Mouse (Mus musculus) adrenal gland, postnatal 14 days (tissue): Measurements from ENCODE around the gene Fbxw15. TPM values are rescaled to one million over a fixed set of nuclear protein-coding genes. Genes with fewer than 3 reads are reported as not detected.
"Not testable (repeated sequence)": the region's sequence is repeated elsewhere in the genome, so short reads cannot be mapped to it uniquely, and the experiment has no call there.

Source experiments
- DNase-seq: peaks from one replicate; pipeline ENCODE4 v3.0.0; 2021; ENCODE audit warnings: mixed read lengths
- long read RNA-seq, 2 experiments: library from polyadenylated mRNA; stranded (forward); transcript quantifications; one replicate each; pipeline ENCODE4 v2.0.0; 2021
- total RNA-seq: library from RNA; stranded (reverse); gene quantifications from 2 replicates; pipeline ENCODE4 v1.2.3, GENCODE M21; 2021

The Fbxw15 gene
- total RNA-seq = not detected in 2 replicates
- long read RNA-seq, experiment 1 = 0 reads
- long read RNA-seq, experiment 2 = 0 reads

GRCm38 (mm10) chr9:109568162-109568561 lies at the start of gene Fbxw15:
Gene Fbxw15, minus strand, starts transcription at chr9:109568262.
- DNase-seq = not testable (repeated sequence)

DNA sequence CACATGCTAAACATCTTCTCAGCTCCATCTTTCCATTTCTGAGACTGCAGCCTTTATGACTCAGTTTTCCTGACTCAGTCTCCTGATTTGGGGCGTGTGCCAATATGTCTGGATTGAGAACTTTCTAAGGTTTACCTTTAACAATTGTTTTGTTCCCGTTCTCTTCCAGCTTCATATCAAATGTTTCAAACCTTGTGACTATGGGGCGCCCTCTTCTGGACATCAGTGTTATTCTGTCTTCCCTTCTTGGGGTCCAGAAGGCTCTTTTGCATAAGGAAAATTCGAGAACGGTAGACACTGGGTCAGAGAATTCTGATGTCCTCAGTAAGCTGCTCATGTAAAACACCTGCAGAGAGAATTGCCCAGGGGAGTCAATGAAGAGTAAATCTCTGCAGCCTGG lies 38.8 kb upstream of the Fbxw15 start:
- peak; percentile 74 for DNase-seq

DNA sequence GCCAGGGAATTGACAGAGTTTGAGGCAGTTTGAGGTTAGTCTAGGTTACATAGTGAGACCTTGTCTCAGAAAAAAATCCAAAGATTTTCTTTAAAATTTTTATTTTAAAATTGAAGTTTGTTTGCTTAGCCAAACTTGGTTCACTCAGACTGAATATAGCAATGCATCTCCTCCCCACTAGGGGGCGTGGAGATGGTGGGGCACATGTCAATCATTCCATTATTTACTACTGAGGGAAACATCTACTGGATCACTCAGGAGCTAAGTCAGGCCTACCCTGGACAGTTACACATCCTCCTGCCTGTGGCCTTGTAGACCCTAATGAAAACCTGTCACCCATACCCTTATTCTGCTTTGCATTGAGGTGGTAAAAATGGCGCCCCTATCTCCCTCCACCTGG lies 34.1 kb upstream of the Fbxw15 start:
- DNase-seq = peak; percentile 10

DNA sequence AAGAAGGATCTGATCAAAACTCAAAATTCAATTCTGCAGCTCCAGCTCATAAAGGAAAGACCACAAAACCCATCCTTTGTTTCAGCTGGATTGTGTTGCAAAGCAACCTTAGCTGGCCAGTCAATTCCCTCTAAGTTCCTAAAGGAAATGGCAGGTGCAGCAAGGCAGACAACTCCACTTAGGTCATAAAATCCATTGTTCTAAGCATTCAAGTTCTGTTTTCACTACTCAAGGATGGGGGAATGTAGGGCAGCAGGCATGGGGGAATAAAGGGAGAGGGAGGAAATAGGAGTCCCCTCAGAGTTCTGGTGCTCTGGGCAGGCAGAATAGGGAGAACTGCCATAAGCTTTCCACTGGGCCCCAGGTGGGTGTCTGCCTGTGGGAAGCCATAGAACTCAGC lies 29.2 kb upstream of the Fbxw15 start:
- no peak for DNase-seq

GRCm38 (mm10) chr9:109594866-109595265 lies 26.8 kb upstream of the Fbxw15 start:
- no peak for DNase-seq

DNA sequence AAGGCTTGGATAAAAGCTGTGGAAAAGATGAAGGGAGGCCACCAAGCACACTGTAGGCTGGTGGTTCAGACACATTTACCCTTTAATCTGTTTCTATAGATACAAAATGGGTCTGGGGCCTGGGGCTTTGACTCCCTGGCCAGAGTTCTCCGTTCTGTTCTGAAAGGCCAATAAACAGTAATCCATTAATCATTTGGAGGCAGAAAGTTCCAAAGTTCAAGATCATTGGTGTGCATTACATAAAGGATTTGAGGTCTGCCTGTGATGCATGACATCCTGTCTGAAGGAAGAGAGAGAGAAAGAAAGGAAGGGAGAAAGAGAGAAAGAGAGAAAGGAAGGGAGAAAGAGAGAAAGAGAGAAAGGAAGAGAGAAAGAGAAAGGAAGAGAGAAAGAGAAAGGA lies 2.5 kb downstream of the Fbxw15 start:
- no peak for DNase-seq

DNA sequence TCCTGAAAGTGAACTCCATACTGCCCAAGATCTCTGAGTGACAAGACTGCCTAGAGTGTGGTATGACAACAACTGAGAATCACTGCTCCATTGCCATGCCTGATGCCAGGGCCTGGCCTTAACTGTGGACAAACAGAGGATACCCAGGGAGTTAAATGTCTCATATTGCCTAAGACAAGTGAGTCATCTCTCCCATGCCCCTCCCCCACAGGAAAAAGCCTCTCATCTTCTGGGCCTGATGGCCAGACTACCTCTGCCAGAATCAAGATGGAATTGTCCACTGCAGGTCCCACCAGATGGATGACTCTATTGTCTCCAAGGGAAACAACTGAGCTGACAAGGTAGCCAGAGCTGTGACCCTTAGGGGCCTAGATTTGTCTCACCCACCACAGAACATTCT lies 6.0 kb downstream of the Fbxw15 start:
- peak; percentile 61 for DNase-seq

GRCm38 (mm10) chr9:109552483-109552882 lies 15.6 kb downstream of the Fbxw15 start:
- no peak for DNase-seq

- DNase-seq = not testable (repeated sequence)
Observed at GRCm38 (mm10) chr9:109549666-109550065, 18.4 kb downstream of the Fbxw15 start.

DNA sequence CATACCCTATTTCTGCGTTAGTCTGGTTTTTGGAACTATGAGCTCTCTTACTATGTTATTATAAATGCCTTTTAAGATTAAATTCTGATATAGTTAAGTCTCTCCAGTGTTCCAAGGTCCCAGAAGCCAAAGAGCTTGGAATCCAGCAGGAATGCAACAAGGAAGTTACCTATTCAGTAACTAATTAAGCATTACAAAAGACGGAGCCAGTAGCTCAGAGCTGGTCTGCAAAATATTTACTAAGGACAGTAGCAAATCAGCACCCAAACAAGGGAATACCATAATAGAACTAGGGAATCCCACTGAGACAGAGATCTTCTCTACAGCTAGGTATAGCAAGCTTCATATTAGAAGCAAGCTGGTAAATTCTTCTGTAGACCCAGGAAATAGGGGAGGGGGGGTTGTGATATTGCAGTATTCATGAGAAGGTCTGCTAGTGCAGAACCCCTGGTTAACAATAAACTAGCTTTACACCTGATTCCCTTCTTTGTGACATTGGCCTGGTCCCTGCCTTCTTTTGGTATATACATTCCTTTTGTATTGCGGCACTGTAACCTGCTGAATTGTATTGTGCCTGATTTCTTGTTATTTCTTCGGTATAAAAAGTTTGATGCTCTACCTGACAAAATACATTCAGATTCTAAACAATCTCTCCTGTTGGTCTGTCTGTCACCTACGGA lies 44.5 kb downstream of the Fbxw15 start:
- DNase-seq = no peak

Other genes with a start within 250 kb of the Fbxw15 start
- not detected in 2 replicates for gene Fbxw28, start 228.6 kb downstream of the Fbxw15 start, total RNA-seq
- not detected in 2 replicates for gene Fbxw22, start 164.0 kb downstream of the Fbxw15 start, total RNA-seq
- not detected in 2 replicates for gene Fbxw16, start 119.1 kb downstream of the Fbxw15 start, total RNA-seq
- gene Fbxw19, start 72.4 kb downstream of the Fbxw15 start, total RNA-seq = not detected in 2 replicates
- gene Fbxw24, start 57.8 kb upstream of the Fbxw15 start, total RNA-seq = not detected in 2 replicates
- not detected in 2 replicates for gene Fbxw25, start 96.4 kb upstream of the Fbxw15 start, total RNA-seq
- gene Fbxw18, start 134.4 kb upstream of the Fbxw15 start, total RNA-seq = not detected in 2 replicates
- gene Fbxw26, start 177.8 kb upstream of the Fbxw15 start, total RNA-seq = not detected in 2 replicates
- not detected in 2 replicates for gene Fbxw27, start 222.4 kb upstream of the Fbxw15 start, total RNA-seq
- gene Spink8, start 244.0 kb upstream of the Fbxw15 start, total RNA-seq = 17.4 and 19.3 TPM in 2 replicates